Mouse (Mus musculus) layer of hippocampus, adult 18-20 months (tissue): ENCODE results near the gene Otop2. TPM values are rescaled to one million over a fixed set of nuclear protein-coding genes. Genes with fewer than 3 reads are reported as not detected.
A peak's percentile ranks its signal among the peaks of the same experiment; 100 is the strongest.

Experiments used
- DNase-seq, 2 experiments: peaks; one replicate each; pipeline ENCODE4 v3.0.0; 2022; ENCODE audit warnings: low spot score in 2 of 2
- total RNA-seq, 2 experiments: library from RNA; stranded (reverse); gene quantifications; 2 replicates each; pipeline ENCODE4 v1.2.3; 2021

Gene Otop2
- total RNA-seq, 2 experiments from 2014 or later, result 0.20 to 1.0 TPM

GRCm38 (mm10) chr11:115275954-115276353, 31.0 kb upstream of the Otop2 start:
- no peak for DNase-seq

- peak; percentile 93 to 100 for DNase-seq
Measured at GRCm38 (mm10) chr11:115276780-115277603, 30.0 kb upstream of the Otop2 start, which contains the start of gene Fdxr. Fdxr (minus strand) TSS chr11:115277050.

DNA sequence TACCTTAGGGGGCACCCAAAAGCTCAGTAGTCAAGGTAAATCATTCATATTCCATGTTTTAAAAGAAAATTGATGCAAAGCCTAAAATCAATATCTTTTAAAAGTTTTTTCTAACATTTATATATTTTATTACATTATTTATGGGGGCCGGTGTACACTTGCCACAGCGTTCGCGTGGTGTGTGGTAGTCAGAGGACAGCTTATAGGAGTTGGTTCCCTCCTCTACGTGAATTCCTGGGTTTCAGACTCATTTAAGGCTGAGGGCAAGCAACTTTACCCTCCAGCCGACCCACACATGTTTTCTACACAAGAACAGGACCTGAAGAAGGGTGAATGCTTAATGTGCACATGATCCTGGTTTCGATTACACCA, 29.4 kb upstream of the Otop2 start:
- no peak for DNase-seq

- no peak for DNase-seq
Measured at GRCm38 (mm10) chr11:115278176-115278575, 28.8 kb upstream of the Otop2 start.

DNA sequence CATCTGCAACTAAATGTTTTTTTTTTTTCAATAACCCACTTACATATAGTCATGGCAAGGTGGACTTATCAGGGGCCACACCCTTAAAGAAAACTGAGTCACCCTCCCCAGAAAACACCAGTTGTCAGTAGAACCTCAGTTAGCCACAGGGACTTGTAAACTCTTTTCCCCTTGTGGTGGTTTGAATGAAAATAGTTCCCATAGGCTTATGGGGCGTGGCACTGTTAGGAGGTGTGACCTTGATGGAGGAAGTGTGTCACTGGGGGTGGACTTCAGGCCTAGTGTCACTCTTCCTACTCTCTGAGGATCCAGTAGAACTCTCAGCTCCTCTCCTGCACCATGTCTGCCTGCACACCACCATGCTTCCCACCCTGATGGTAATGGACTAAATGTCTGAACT, 27.2 kb upstream of the Otop2 start:
- DNase-seq, result no peak

DNA sequence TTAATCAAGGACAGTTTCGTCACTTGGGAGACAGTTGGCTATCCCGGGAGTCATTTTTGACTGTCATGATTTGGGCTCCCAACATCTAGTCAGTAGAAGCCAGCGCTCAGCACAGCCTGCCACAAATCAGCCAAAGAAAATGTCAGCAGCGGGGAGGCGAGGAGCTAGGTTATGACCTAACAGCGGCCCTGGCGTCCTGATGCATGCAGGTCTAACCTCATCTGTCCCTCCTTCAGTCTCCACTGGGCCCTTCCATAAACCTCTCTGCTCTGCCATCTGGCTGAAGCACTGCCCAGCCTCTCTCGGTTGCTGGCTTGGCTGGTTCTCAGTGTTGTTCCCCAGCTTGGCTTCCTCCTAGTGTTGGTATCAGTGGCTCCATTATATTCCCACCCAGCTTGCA, 24.7 kb upstream of the Otop2 start:
- DNase-seq, result peak; percentile 44 to 65

- DNase-seq, result peak in 1 of 2 experiments; percentile 39
Measured at GRCm38 (mm10) chr11:115282723-115283485, 24.1 kb upstream of the Otop2 start.

DNA sequence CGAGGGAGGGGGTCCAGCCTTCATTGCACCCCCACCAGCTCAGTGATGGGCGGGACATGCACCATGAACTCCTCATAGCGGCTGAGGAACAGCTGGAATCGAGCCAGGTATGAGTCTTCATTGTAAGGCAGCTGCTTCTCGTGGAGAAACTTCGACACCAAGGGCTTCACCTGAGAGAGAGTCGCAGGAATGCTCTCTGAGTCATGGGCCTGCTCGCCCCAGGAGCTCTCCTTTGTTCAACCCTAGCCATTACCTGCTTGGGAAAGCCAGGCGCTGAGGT, 23.5 kb upstream of the Otop2 start:
- no peak for DNase-seq

GRCm38 (mm10) chr11:115283891-115284620, 22.9 kb upstream of the Otop2 start:
- DNase-seq, result no peak

GRCm38 (mm10) chr11:115285282-115285681, 21.7 kb upstream of the Otop2 start:
- DNase-seq, result no peak

GRCm38 (mm10) chr11:115286201-115286993, 20.6 kb upstream of the Otop2 start:
- DNase-seq, result peak in 1 of 2 experiments; percentile 40

- no peak for DNase-seq
Measured at GRCm38 (mm10) chr11:115287386-115287785, 19.6 kb upstream of the Otop2 start.

- DNase-seq, result no peak
Measured at GRCm38 (mm10) chr11:115288305-115288704, 18.7 kb upstream of the Otop2 start.

- DNase-seq, result no peak
Measured at GRCm38 (mm10) chr11:115289885-115290284, 17.1 kb upstream of the Otop2 start.

GRCm38 (mm10) chr11:115290314-115290713, 16.6 kb upstream of the Otop2 start:
- DNase-seq, result no peak

DNA sequence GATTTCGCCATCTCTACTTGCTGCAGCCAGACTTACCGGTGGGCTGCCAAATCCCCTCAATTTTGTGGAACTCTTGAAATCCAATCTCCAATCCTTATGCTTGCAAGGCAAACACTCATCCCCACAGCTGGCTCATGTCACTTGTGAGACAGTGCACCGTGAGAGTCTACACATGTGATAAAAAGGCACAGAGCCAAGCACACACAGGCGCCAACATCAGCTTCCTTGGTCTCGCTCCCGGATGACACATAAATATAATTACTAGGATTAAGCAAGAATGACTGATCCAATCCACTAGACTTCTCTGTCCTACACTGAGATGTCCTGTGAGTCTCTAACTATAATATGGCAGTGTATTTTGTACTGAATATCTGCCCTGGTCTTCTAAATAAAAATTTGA, 16.0 kb upstream of the Otop2 start:
- DNase-seq, result no peak

DNA sequence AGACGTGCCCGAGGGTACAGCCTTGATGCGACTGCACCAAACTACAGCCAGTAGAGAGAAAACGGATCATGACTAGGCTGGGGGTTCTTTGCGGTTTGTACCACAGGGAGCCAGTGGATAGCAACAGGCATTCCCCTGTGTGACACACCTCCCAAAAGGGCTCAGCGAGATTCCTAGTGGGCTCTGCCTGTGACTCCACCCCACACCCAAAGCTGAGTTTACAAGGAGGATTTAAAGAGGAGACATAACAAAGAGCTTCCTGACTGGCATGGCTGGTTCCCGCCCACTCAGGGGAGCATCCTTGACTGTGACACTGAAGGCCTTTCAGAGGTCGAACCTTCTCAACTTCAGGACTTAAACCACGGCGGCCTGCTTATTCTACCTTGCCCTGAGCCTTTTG, 15.5 kb upstream of the Otop2 start:
- DNase-seq, result no peak

DNA sequence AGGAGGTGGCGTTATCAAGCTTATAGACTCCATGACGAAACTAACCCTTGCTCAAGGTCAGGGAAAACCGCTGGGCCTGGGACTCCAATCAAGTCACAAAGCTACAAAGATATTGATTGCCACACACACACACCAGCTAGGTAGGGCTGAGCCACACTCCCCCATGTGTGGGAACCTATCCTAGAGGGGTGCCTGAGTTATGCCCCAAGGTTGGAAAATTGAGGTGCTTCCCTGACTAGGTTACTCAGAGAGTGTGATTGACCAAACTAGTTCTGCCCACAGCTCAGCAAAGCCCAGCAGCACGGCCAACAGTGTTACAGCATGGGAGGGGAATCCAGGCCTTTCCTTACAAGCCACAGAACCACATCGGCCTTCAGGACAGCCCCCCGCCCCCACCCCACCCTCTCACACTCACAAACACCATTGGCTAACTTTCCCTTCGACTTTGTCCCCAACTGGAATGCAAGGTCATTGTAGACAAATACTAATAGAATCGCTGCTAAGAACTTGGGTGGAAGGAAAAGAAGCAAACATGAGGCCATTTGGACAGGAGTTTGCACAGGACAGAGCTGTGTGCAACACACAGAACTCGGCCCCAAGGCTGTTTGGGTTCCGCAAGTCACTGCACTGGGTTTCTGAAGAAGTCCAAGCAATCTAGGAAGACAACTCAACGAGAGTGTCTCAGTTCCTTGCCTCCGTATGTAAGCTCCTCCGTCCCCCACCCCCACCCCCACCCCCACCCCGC, 14.2 kb upstream of the Otop2 start:
- no peak for DNase-seq

DNA sequence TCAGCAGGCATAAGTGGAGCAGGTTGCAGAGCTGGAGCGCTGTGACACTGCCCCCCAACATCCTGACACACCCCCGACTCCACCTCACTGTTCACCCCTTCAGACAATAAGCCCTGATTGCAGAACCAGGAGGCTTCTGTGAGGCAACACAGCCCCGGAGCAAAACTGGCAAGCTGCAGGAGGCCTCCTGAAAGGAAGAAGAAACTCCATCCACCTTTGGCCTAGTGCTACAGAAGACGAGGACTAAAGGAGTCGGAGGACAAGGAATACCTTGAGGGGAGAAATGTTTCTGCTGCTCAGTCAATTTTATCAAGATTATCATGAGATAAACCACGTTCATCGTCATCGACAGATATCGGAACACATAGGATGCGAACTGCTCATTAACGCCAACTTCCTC, 11.0 kb upstream of the Otop2 start:
- DNase-seq, result no peak

- DNase-seq, result no peak
Measured at GRCm38 (mm10) chr11:115296471-115297210, 10.3 kb upstream of the Otop2 start.
